Mouse (Mus musculus) MEL (cell line): ENCODE results near the gene Sertad1. TPM values are rescaled to one million over a fixed set of nuclear protein-coding genes. Genes with fewer than 3 reads are reported as not detected.

ENCODE experiments used
- DNase-seq: peaks from one replicate; pipeline ENCODE4 v3.0.0; 2011; ENCODE audit warnings: low read depth, low spot score
- H3K27ac ChIP-seq: 2 replicates; pipeline ENCODE4 v1.5.1; 2012; ENCODE audit warnings: low read depth, mild to moderate bottlenecking, control low read depth, low read length, moderate library complexity; ENCODE audit not compliant: control insufficient read depth
- H3K27me3 ChIP-seq, 2 experiments: fragments of 150-350 bp in 1 of 2; sonication (generic) in 1 of 2; 2 replicates each; pipeline ENCODE4 v1.6.1; 2012; ENCODE audit warnings: low read length in 2 of 2, mild to moderate bottlenecking in 2 of 2, improper control_type of control experiment in 1 of 2, moderate library complexity in 1 of 2; ENCODE audit not compliant: insufficient read depth in 2 of 2, control insufficient read depth in 1 of 2
- H3K36me3 ChIP-seq, 2 experiments: 2 replicates each; pipeline ENCODE4 v1.6.1; 2012 to 2014; ENCODE audit warnings: low read length in 2 of 2, improper control_type of control experiment in 1 of 2, inconsistent platforms in 1 of 2, mild to moderate bottlenecking in 1 of 2; ENCODE audit not compliant: insufficient read depth in 2 of 2, control insufficient read depth in 1 of 2
- H3K4me1 ChIP-seq, 2 experiments: fragments of 150-350 bp in 1 of 2; sonication (generic) in 1 of 2; 2 replicates each; pipeline ENCODE4 v1.6.1; 2012; ENCODE audit warnings: low read length in 2 of 2, improper control_type of control experiment in 1 of 2, mild to moderate bottlenecking in 1 of 2; ENCODE audit not compliant: insufficient read depth in 2 of 2, control insufficient read depth in 1 of 2
- H3K4me3 ChIP-seq, 2 experiments: fragments of 150-350 bp in 1 of 2; sonication (generic) in 1 of 2; 2 replicates each; pipeline ENCODE4 v1.5.1; 2012; ENCODE audit warnings: low read depth in 2 of 2, low read length in 2 of 2, mild to moderate bottlenecking in 2 of 2, moderate library complexity in 2 of 2, control low read depth in 1 of 2, improper control_type of control experiment in 1 of 2; ENCODE audit not compliant: control insufficient read depth in 1 of 2, insufficient read depth in 1 of 2
- H3K79me2 ChIP-seq: 2 replicates; pipeline ENCODE4 v1.6.1; 2012; ENCODE audit warnings: mild to moderate bottlenecking, low read length, moderate library complexity; ENCODE audit not compliant: control insufficient read depth, poor library complexity, insufficient read depth
- H3K9ac ChIP-seq: 2 replicates; pipeline ENCODE4 v1.6.1; 2012; ENCODE audit warnings: low read depth, mild to moderate bottlenecking, control low read depth, low read length, moderate library complexity; ENCODE audit not compliant: control insufficient read depth, poor library complexity, severe bottlenecking
- H3K9me3 ChIP-seq: fragments of 150-350 bp; sonication (generic); replicated peaks from 2 replicates; pipeline ENCODE4 v1.6.1; 2012; ENCODE audit warnings: mild to moderate bottlenecking, low read length, improper control_type of control experiment, moderate library complexity; ENCODE audit not compliant: insufficient read depth
- CTCF ChIP-seq, 3 experiments: IDR thresholded peaks in 2 of 3; conservative IDR thresholded peaks in 1 of 3; 2 replicates each; pipeline ENCODE4 v1.5.1; 2011 to 2012; ENCODE audit warnings: low read length in 3 of 3, low read depth in 2 of 3, mild to moderate bottlenecking in 2 of 3, improper control_type of control experiment in 1 of 3, inconsistent platforms in 1 of 3, mixed read lengths in 1 of 3, moderate library complexity in 1 of 3; ENCODE audit not compliant: control insufficient read depth in 1 of 3, insufficient read depth in 1 of 3, poor library complexity in 1 of 3, severe bottlenecking in 1 of 3
- E2F4 ChIP-seq: IDR thresholded peaks from 2 replicates; pipeline ENCODE4 v1.6.1; 2011; ENCODE audit warnings: low read depth, low read length, improper control_type of control experiment, borderline replicate concordance
- GABPA ChIP-seq: IDR thresholded peaks from 2 replicates; pipeline ENCODE4 v1.6.1; 2012; ENCODE audit warnings: low read depth, mild to moderate bottlenecking, inconsistent platforms, low read length, improper control_type of control experiment, moderate library complexity
- MAFK ChIP-seq: IDR thresholded peaks from 2 replicates; pipeline ENCODE4 v1.6.1; 2011; ENCODE audit warnings: low read depth, mild to moderate bottlenecking, low read length, improper control_type of control experiment, borderline replicate concordance
- MYC ChIP-seq: IDR thresholded peaks from 2 replicates; pipeline ENCODE4 v1.6.1; 2011; ENCODE audit warnings: low read depth, mild to moderate bottlenecking, low read length, improper control_type of control experiment, moderate library complexity
- NELFE ChIP-seq: IDR thresholded peaks from 2 replicates; pipeline ENCODE4 v1.6.1; 2011; ENCODE audit warnings: low read depth, low read length, improper control_type of control experiment
- POLR2A ChIP-seq, 2 experiments: IDR thresholded peaks; 2 replicates each; pipeline ENCODE4 v1.6.1; 2011 to 2012; ENCODE audit warnings: low read length in 2 of 2, mild to moderate bottlenecking in 2 of 2, control low read depth in 1 of 2, improper control_type of control experiment in 1 of 2, low read depth in 1 of 2, moderate library complexity in 1 of 2; ENCODE audit not compliant: control insufficient read depth in 1 of 2, insufficient read depth in 1 of 2, poor library complexity in 1 of 2
- POLR2AphosphoS5 ChIP-seq: IDR thresholded peaks from 2 replicates; pipeline ENCODE4 v1.6.1; 2012; ENCODE audit warnings: low read depth, borderline replicate concordance, mild to moderate bottlenecking, inconsistent platforms, low read length, moderate library complexity, mixed read lengths
- RAD21 ChIP-seq: IDR thresholded peaks from 2 replicates; pipeline ENCODE4 v1.6.1; 2011; ENCODE audit warnings: mild to moderate bottlenecking, low read depth, low read length, improper control_type of control experiment
- SMC3 ChIP-seq: IDR thresholded peaks from 2 replicates; pipeline ENCODE4 v1.6.1; 2011; ENCODE audit warnings: low read depth, low read length, improper control_type of control experiment
- TBP ChIP-seq: IDR thresholded peaks from 2 replicates; pipeline ENCODE4 v1.8.0; 2011; ENCODE audit warnings: low read depth, low read length, improper control_type of control experiment
- TCF12 ChIP-seq: IDR thresholded peaks from 2 replicates; pipeline ENCODE4 v1.6.1; 2014; ENCODE audit warnings: low read depth, mild to moderate bottlenecking, inconsistent platforms, low read length, improper control_type of control experiment, moderate library complexity
- ZKSCAN1 ChIP-seq: IDR thresholded peaks from 2 replicates; pipeline ENCODE4 v1.6.1; 2012; ENCODE audit warnings: low read depth, mild to moderate bottlenecking, inconsistent platforms, low read length, improper control_type of control experiment, moderate library complexity
- polyA plus RNA-seq, 2 experiments: library from polyadenylated mRNA; stranded (reverse) in 1 of 2; unstranded in 1 of 2; fragments of >175 nt in 1 of 2; fragments of >200 nt in 1 of 2; gene quantifications; 2 replicates each; pipeline versions ENCODE4 v1.2.1 to v1.2.4; 2012; ENCODE audit warnings: low replicate concordance in 2 of 2, low read depth in 1 of 2; ENCODE audit not compliant: insufficient read length in 2 of 2, insufficient read depth in 1 of 2, missing spikeins in 1 of 2
- total RNA-seq: library from RNA; depleted of rRNA; stranded (reverse); fragments of 300-350 nt; gene quantifications from 2 replicates; pipeline ENCODE4 v1.2.3, GENCODE M21; 2012

Gene Sertad1
- total and polyA plus RNA-seq, 3 experiments = 9.9 to 10.6 TPM; not detected in 1

- Histone ChIP-seq H3K27me3 (no peaks in the 10 kb centered on the region), H3K9me3 (no peaks in the 10 kb centered on the region), H3K4me1 (0 out of 4 replicates have a peak, but pooled peaks cover 0 to 3% of the 10 kb centered on the region in 2 experiments), H3K27ac (no peak overlapping the region), H3K36me3 (no peaks in the 10 kb centered on the region), H3K4me3 (no peak overlapping the region), H3K9ac (no peak overlapping the region), H3K79me2 (no peaks in the 10 kb centered on the region)
- TF ChIP-seq ZKSCAN1 = no peak
- no peak for TF ChIP-seq MAFK
- TF ChIP-seq CTCF (IDR thresholded peaks at IDR 0.05 in 2 of 3, conservative IDR thresholded peaks at IDR 0.05 in 1 of 3; ENCODE audit: control insufficient read depth in 1 of 3, insufficient read depth in 1 of 3, low read depth in 2 of 3, low read length in 3 of 3, poor library complexity in 1 of 3, severe bottlenecking in 1 of 3) = no peak
- DNase-seq = no peak
Observed at GRCm38 (mm10) chr7:27518314-27518713, 31.6 kb downstream of the Sertad1 start.

GRCm38 (mm10) chr7:27520104-27520503 lies 33.4 kb downstream of the Sertad1 start:
- H3K9ac ChIP-seq = no peak overlapping the region

GRCm38 (mm10) chr7:27520599-27520998 lies 33.9 kb downstream of the Sertad1 start:
- DNase-seq = no peak
- 0 out of 4 replicates have a peak, but pooled peaks cover 0 to 3% of the 10 kb centered on the region in 2 experiments for H3K4me1 ChIP-seq
- no peaks in the 10 kb centered on the region for H3K79me2 ChIP-seq
- no peaks in the 10 kb centered on the region for H3K27me3 ChIP-seq
- no peak overlapping the region for H3K27ac ChIP-seq
- TF ChIP-seq POLR2A (IDR thresholded peaks at IDR 0.05; ENCODE audit: control insufficient read depth in 1 of 2, insufficient read depth in 1 of 2, low read depth in 1 of 2, low read length in 2 of 2, poor library complexity in 1 of 2) (no peak), TCF12 (no peak), POLR2AphosphoS5 (no peak), GABPA (no peak), E2F4 (no peak), NELFE (no peak), ZKSCAN1 (no peak)
- no peak overlapping the region for H3K9ac ChIP-seq
- no peaks in the 10 kb centered on the region for H3K36me3 ChIP-seq
- no peak overlapping the region for H3K4me3 ChIP-seq
- H3K9me3 ChIP-seq = no peaks in the 10 kb centered on the region

More at GRCm38 (mm10) chr7:27520104-27520503, 33.4 kb downstream of the Sertad1 start:
- Histone ChIP-seq H3K9me3 (no peaks in the 10 kb centered on the region), H3K27me3 (no peaks in the 10 kb centered on the region), H3K36me3 (no peaks in the 10 kb centered on the region), H3K4me1 (0 out of 4 replicates have a peak, but pooled peaks cover 0 to 3% of the 10 kb centered on the region in 2 experiments), H3K4me3 (no peak overlapping the region)
- peak; percentile 43 for DNase-seq
- peak; percentile 38 for TF ChIP-seq SMC3
- TF ChIP-seq MYC = 0 out of 2 replicates have a peak, but pooled peaks have one; percentile 33
- TF ChIP-seq RAD21 = peak; percentile 38
- TF ChIP-seq TBP = no peak
- peak; percentile 12 to 56 (median 48); a peak in 5 of 6 replicates for TF ChIP-seq CTCF (IDR thresholded peaks at IDR 0.05 in 2 of 3, conservative IDR thresholded peaks at IDR 0.05 in 1 of 3; ENCODE audit: control insufficient read depth in 1 of 3, insufficient read depth in 1 of 3, low read depth in 2 of 3, low read length in 3 of 3, poor library complexity in 1 of 3, severe bottlenecking in 1 of 3)
- TF ChIP-seq, all 39 proteins: peak for 4
- H3K27ac ChIP-seq = no peak overlapping the region
- no peaks in the 10 kb centered on the region for H3K79me2 ChIP-seq
